Mouse (Mus musculus) kidney, postnatal 10 days (tissue): ENCODE measurements at regions not wholly inside any gene's neighbourhood (a gene's known extent, or its start where the extent isn't known, plus 50 kb on each side); places are given as distances from the start of the nearest gene placed in this dataset.

Experiments
- DNase-seq: peaks from one replicate; pipeline ENCODE4 v3.0.0; 2021; ENCODE audit warnings: mixed read lengths

- no peak for DNase-seq
These were observed 62.3 kb upstream of the Agr3 start for GRCm38 (mm10) chr12:35863141-35863540.

DNA sequence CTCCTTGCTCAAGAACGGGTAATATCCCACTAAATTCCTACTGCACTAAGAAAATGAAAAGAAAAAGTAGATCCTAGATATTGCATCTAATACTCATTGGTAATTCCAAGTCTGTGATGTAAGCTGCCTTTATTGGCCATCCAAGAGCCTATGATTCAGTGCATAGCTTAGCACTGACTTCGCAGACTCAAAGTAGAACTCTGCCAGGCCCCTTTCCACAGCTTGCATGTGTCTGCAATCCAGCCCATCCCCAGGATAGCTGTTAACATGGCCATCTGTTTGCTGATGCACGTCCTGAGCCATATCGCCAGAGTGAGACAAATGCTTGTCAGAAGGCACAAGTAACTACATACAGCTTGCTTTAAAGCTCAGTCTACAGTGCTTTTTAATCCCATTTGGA is 72.3 kb upstream of the Agr3 start:
- no peak for DNase-seq

GRCm38 (mm10) chr12:35846905-35847610 is 78.4 kb upstream of the Agr3 start:
- DNase-seq = peak; percentile 53

- DNase-seq = no peak
These were observed 88.5 kb upstream of the Agr3 start for GRCm38 (mm10) chr12:35836946-35837345.

- DNase-seq = no peak
These were observed 92.1 kb upstream of the Agr3 start for GRCm38 (mm10) chr12:35833285-35833684.

DNA sequence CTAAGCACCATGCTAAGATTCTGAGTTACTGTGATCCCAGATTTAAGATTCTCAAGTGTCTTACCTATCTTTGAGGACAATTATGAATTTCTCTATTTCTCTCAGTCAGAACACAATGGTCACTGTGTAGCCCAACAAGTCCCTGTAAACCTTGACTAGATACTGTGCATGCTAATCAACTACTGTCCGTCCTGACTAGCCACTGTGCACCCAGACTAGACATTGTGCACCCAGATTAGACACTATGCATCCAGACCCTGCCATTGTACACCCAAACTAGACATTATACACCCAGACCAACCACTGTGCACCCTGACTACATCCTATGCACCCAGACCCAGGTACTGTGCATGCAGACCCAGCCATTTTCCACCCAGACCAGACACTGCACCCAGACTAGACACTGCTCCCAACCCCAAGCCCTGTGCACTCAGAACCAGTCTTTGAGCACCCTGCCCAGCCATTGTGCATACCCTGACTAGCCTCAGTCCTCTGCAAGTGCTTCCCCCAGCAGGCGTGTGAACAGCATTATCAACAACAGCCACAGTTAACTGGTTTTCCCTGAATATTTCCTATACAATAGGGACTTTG is 93.4 kb upstream of the Agr3 start:
- DNase-seq = no peak

GRCm38 (mm10) chr12:35831268-35831667 is 94.2 kb upstream of the Agr3 start:
- peak; percentile 51 for DNase-seq

- DNase-seq = no peak
These were observed 97.6 kb upstream of the Agr3 start for GRCm38 (mm10) chr12:35827797-35828196.

DNA sequence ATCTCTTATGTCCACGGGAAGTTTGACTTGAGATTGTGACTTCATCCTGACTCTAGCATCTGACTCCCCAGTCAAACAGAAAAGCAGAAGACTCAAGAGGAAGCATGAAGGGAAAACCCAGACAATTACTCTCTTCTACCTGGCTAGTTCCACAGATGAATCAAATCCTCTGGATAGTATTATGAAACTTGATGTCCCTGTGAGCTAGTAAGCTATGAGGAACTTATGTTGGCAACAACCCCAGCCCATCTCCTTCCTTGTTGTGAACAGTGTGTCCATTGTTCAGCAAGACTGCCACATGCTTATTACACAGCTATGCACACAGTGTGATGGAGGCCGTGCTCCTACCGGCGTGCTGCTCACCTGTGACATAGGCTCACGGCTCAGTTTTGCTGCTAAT is 98.4 kb upstream of the Agr3 start:
- DNase-seq = no peak

DNA sequence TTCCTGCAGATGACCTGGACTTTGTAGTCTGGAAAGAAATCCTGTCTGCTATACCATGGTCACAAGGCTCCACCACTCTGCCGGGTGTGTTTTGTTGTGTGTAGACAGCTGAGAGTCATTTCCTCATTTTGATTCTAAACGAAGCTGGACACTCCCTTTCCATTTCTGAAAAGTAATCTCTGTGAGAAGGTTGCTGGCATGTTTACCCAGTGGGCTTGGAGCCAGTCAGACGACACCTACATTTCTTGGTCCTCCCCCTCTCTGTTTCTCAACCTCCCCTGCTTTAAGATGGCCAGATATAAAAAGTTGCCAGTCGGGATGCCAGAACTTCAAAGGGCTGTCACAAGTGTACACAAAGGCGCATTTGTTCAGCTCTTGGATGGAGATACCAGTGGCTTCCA is 100.8 kb upstream of the Agr3 start:
- DNase-seq = peak; percentile 24

DNA sequence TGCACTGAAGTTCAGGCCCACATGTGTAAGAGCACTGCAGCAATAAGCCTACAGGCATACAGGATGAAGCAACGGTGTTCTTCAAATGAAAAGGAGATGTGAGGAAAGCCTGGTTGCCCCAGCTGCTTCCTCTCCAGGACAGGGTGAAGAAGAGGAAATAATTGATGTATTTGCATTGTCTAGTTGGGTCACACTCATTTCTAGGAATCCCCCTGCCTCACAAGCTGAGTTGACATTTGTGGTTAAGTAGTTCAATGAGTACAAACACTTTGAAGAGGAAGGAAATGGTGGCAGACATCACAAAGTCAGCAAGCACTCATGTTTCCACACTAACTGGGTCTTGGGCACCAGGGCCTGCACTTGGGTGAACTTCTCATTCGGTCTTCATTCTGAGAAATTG is 126.2 kb upstream of the Agr3 start:
- DNase-seq = no peak

- DNase-seq = no peak
These were observed 150.0 kb upstream of the Agr3 start for GRCm38 (mm10) chr12:35775396-35775795.

DNA sequence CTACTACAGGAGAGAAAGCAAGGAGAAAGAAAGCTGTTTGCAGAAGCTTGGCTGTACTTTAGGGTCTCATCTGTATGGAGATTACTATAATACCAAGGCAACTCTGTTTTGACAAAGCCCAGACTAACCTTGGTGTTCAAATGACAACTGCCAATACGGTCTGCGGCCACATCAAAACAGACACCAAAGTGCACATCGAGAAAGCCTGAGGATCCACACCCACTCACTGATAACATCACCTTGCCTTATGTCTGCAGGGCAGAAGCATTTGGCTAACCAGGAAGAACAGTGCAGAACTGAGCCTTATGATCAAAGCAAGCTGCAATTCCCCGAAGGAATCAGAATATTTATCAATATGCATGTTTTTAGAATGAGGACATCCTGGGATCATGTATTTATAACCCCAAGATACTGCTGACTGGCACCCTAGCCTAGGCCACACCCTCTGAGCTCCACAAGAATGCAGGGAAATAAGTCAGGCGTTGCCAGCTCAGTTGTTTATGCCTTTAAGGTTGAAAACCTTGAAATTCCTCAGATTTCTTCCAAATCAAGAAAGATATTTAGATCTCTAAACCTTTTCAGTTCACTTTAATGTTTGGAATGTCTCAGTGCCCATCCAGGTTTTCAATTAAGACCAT is 154.9 kb upstream of the Agr3 start:
- DNase-seq = no peak

- no peak for DNase-seq
These were observed 166.5 kb upstream of the Agr3 start for GRCm38 (mm10) chr12:35758916-35759315.

GRCm38 (mm10) chr12:35755159-35755558 is 170.3 kb upstream of the Agr3 start:
- no peak for DNase-seq

DNA sequence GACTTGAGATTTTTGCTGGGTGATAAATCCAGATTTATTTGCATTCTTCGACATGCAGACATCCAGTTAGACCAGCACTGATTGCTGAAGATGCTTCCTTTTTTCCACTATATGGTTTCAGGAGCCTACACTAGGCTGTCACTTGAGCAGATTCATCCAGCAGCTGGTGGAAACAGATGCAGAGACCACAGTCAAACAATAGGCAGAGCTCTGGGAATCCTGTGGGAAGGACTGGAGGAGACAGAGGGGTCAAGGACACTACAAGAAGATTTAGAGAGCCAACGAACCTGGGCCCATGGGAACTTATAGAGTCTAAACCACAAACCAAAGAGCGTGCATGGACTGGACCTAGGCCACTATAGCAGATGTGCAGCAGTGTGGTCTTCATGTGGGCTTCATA is 177.4 kb upstream of the Agr3 start:
- DNase-seq = no peak

DNA sequence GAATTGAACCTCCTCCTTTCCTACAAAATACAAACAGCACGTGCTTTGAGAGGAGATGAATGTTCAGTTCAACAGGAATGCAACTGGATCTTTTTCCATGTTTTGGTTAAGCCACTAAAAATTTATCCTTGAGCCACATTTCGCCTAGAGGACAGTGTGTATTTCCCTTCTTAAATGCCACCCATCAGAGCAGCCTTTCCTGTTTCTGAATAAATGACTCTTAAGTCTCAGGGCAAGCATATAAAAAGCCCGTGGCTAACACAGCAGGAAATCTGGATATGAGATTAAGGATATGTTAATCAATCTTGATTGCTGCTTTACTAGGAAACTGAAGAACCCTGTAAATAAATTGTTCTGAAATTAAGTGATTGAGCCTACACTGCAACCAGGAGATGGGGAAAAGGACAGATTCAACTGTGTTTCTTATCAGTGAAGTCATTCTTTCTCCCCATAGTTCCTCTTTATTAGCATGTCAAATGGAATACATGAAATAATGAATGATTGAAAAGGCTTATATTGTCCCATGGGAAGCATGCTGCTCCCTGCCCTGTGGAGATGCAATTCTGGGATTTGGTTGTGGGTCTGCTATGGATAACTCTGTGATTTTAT is 178.6 kb upstream of the Agr3 start:
- DNase-seq = no peak

- no peak for DNase-seq
These were observed 182.7 kb upstream of the Agr3 start for GRCm38 (mm10) chr12:35742729-35743128.

- DNase-seq = no peak
These were observed 189.0 kb upstream of the Agr3 start for GRCm38 (mm10) chr12:35736427-35736826.

GRCm38 (mm10) chr12:35735002-35735401 is 190.4 kb upstream of the Agr3 start:
- DNase-seq = no peak

- DNase-seq = no peak
These were observed 191.0 kb upstream of the Agr3 start for GRCm38 (mm10) chr12:35734371-35734770.

DNA sequence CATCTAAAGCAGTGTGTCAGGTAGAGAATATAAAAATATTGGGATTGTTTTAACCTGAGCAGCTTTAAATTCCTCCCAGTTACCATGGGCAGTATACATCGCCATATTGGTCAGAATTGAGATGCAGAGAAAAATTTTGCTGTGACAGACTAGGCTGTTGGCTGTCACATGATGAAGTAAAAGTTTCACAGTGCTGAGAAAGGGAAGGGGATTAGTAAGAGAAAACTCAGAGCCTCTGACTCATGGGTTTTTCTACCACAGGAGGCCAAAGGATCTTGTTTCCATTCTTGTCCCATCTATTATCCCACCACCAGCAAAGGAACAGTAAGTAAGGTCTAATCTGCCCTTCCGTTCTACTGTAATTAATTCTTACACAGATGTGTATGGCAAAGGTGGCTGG is 191.8 kb upstream of the Agr3 start:
- no peak for DNase-seq

- DNase-seq = no peak
These were observed 191.1 kb upstream of the Ahr start for GRCm38 (mm10) chr12:35725910-35726309.

- no peak for DNase-seq
These were observed 189.3 kb upstream of the Ahr start for GRCm38 (mm10) chr12:35724132-35724531.
